Mouse (Mus musculus): ENCODE data around the gene Irf5.

Irf5 gene

DNA sequence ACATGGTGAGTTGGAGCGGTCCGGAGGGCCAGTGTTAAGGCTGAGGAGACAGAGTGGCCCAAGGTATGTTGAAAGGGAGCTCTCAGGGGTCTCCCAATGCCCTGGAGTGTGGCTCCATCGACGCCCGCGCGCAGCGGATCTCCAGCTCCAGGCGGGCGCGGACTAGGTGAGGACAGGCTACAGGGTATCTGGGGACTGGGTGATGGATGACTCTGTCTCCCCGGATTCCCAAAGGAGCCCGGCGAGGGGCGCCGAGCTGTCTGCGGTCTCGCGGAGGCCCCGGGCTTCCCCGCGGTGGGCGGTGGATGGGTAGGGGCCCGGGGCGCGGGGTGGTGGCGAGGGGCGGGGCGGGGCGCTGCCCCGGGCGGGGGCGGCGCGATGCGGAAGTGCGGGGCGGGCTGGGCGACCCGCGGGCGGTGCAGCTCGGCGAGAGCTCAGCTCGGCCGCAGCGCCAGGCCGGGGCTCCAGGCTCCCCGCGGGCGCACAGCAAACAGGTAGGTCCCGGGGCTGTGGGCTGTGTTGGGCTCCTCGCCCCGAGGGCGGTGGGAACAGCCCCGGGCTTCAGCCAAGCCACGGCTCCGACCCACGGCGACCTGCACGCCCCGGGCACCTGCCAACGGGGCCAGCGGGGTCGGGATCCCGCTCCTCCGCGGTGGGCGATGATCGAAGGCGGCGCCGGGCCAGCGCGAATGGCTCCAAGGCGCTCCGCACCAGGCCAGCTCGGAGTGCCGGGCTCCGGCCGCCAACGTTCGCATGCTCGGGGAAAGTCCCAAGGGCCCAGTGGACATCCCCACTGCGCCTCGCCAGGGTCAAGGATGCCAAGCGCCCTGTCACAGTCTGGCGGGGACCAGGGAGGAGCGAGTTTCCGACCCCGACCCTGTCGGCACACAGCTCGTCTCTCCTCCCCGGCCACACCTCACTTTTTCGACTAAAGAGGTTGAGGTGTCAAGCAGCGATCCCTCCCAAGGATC is at the start of gene Irf5:
Irf5 (plus strand) TSS at position 345 of the 971 bp plus-strand sequence.
- no peak for DNase-seq (ENCODE audit: low spot score in 2 of 2)

GRCm38 (mm10) chr6:29482691-29483090 is 43.7 kb upstream of the Irf5 start:
- no peak for DNase-seq (ENCODE audit: low spot score in 2 of 2)

- DNase-seq (ENCODE audit: low spot score in 2 of 2) = peak; percentile 32 to 65
These were observed 41.5 kb upstream of the Irf5 start for GRCm38 (mm10) chr6:29484716-29485559.

DNA sequence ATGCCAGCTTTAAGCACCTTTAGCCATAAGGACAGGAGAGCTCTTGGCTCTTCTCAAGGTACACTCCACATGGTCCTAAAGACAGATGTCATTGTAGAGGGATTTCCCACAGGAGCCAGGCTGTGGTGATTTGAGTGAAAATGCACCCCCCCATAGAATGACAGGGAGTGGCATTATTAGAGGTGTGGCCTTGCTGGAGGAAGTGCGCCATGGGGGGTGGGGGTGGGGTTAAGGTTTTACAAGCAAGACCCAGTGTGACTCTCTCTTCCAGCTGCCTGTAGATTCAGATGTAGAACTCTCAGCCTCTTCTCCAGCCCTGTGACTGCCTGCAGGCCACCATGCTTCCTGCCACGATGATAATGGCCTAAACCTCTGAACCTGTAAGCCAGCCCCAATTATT is 40.5 kb upstream of the Irf5 start:
- DNase-seq (ENCODE audit: low spot score in 2 of 2) = no peak

DNA sequence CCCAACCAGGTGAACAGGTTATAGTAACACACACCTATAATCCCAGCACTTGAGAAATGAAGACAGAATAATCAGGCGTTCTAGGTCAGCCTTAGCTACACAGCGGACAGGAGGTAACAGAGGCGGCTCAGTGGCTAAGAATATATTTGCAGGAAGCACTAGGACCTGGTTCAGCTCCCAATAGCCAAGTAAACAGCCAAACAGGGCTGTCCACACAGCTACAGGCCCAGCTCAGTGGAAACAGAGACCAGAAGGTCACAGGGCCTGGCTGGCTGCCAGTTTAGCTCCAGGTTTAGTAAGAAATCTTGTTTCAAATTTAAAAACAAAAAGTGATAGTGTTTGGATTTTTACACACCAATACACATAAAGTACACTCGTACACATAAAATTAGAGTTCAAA is 32.3 kb upstream of the Irf5 start:
- no peak for DNase-seq (ENCODE audit: low spot score in 2 of 2)

GRCm38 (mm10) chr6:29496270-29496669 is 30.2 kb upstream of the Irf5 start:
- DNase-seq (ENCODE audit: low spot score in 2 of 2) = no peak

GRCm38 (mm10) chr6:29497791-29498190 is 28.6 kb upstream of the Irf5 start:
- DNase-seq (ENCODE audit: low spot score in 2 of 2) = no peak

DNA sequence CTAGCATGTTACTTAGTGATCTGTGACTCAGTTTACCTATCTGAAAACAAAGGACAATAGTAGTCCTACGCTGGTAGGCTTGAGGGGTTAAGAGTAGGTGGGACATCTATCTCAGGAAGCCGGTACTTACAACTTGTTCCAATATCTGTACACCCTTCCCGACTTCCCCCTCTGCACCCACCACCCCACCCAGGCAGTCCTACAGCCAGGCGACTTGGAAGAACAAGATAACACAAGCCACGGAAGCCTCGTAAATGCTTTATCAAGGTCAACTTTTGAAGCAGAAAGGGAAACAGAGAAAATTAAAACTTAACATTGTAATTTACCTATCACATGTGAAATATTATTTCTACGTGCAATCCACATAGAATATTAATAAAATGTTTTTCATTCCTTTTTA is 26.2 kb upstream of the Irf5 start:
- no peak for DNase-seq (ENCODE audit: low spot score in 2 of 2)

DNA sequence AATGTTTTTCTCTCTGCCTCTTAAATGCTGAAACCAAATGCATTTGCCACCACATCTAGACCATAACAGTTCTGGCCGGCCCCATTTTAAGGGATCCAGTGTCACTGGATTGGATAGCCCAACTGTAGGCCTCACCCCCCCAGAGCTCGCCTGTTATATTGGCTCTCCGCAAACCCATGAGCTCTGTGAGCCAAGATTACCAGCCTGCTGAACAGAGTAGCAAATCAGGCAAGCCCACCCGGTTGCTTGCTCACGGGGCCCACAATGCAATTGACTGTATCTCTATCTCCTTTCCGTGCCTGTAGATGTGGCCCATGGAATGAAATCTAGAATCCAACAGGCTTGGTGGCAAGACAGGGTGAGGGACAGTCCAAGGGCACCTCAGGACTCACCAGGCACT is 25.6 kb upstream of the Irf5 start:
- DNase-seq (ENCODE audit: low spot score in 2 of 2) = no peak

DNA sequence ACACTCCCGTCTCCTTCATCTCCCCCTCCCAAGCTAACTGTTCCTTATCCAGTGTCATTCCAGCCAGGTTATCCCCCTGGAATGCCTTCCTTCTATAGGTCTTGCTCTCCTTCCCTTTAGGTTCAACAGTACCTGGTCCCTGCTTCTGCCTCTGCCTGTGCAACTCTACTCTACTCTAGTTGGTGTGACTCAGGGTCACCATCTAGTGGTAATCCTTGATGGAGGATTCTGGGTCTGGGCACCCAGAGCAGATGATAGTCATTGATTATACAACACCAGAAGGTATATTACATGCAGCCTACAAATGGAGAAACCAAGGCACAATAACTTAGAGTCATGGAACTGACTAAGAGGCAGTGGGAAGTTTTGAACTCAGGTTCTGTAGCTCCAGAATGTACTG is 24.8 kb upstream of the Irf5 start:
- DNase-seq (ENCODE audit: low spot score in 2 of 2) = no peak

DNA sequence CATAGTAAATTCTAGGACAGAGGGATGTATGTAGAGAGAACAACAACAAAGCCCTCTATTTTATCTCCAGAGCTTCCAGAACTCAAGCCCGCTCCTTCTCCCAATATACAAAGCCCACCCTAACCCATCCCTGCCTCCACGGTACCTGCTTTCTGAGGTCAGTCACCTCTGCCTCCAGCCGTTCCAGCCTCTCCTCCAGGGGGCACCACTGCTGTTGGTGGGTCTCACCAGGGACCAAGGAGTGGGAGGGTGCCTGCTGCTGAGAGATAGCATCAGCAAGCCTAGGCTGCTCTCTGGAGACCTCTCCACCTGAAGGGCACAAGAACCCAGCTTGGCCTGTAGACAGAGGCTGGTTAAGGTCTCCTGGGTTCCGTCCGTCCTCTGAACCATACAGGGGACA is 20.9 kb upstream of the Irf5 start:
- DNase-seq (ENCODE audit: low spot score in 2 of 2) = no peak

DNA sequence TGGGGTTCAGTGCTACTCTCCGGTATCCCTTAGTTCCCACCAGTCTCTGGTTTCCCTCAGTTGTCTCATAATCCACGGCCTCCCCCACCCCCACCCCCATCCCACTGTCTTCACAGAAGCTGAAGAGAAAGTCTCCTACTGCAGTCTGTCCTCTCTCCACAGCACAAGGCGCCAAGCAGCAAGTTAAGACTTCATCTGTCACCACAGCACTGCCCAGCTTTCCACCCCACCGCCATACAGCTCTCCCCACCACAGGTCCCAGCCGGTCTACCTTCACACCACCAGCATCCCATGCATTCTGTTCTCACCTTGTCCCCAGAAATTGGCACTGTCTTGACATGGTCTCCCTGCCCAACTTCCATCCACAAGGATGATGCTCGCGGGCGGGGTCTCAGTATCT is 19.6 kb upstream of the Irf5 start:
- DNase-seq (ENCODE audit: low spot score in 2 of 2) = no peak

GRCm38 (mm10) chr6:29507447-29508309 is 18.7 kb upstream of the Irf5 start, which contains the start of gene Kcp:
Kcp (minus strand) TSS chr6:29507952.
- DNase-seq (ENCODE audit: low spot score in 2 of 2) = no peak

DNA sequence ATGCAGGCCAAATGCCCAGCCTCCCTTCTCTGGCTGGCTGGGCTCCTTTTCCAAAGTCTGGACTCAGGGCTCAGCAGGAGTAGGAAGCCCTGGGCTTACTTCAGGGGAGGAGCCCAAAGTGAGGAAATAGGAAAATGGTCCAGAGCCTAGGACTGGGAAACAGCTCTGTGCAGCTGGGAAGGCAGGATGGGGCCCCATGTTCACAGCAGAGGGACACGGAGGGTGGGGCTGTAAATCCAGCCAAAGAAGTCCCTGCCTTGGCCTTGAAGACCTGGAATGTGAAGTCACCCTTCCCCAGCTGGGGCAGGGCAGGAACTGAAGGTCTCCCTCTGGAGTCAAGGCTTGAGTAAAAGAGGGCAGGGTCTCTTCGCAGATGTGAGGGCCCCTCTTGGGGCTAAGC is 17.3 kb upstream of the Irf5 start:
- no peak for DNase-seq (ENCODE audit: low spot score in 2 of 2)

GRCm38 (mm10) chr6:29513284-29513683 is 13.1 kb upstream of the Irf5 start:
- no peak for DNase-seq (ENCODE audit: low spot score in 2 of 2)

DNA sequence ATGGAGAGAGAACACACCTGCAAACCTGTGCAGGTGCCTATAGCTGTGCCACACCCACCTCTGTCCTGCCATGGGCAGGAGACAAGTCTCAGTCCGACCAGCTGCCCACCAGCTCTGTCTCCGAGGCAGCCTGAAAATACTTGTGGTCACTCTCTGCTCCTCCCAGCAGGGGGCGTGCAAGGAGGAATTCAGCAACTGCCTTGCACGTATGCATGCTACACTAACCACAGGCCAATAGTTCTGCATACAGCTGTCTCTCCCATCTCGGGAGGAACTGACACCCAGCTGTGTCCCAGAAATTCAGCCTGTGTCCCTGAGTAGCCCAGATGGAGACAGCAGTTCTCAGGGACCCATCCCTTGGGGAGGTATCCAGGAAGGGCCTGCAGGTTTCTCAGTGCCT is 9.3 kb upstream of the Irf5 start:
- DNase-seq (ENCODE audit: low spot score in 2 of 2) = peak; percentile 62 to 82

GRCm38 (mm10) chr6:29522626-29523300 is 3.7 kb upstream of the Irf5 start:
- no peak for DNase-seq (ENCODE audit: low spot score in 2 of 2)

GRCm38 (mm10) chr6:29523301-29524033 is 3.0 kb upstream of the Irf5 start:
- DNase-seq (ENCODE audit: low spot score in 2 of 2) = no peak

GRCm38 (mm10) chr6:29524034-29524489 is 2.4 kb upstream of the Irf5 start:
- DNase-seq (ENCODE audit: low spot score in 2 of 2) = no peak

GRCm38 (mm10) chr6:29525256-29525655 is 1.2 kb upstream of the Irf5 start:
- DNase-seq (ENCODE audit: low spot score in 2 of 2) = no peak
